Mouse (Mus musculus) left cerebral cortex, adult 9 months (tissue): Measurements from ENCODE around the gene Samd13.

ENCODE experiments used
- DNase-seq, 2 experiments: peaks; one replicate each; pipeline ENCODE4 v3.0.0; 2022; ENCODE audit warnings: low spot score in 2 of 2

Gene Samd13

DNA sequence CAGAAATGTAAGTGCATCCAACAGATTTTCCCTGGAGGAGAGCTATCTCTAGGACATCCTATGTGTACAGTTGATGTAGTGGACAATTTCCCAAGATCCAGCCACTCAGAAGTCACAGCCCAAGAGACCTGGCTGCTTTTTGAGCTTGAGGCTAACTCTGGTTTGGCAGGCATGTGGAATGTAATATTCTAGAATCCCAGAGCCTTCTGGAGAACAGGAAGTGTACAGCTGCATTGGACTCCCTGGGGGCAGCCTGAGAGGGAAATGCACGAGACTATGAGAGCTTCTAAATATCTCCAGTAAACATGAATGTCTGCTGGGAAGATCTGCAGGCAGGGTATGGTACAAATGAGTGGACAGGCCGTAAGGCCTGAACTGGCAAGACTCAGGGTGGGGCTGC lies 14.3 kb downstream of the Samd13 start:
- no peak for DNase-seq

DNA sequence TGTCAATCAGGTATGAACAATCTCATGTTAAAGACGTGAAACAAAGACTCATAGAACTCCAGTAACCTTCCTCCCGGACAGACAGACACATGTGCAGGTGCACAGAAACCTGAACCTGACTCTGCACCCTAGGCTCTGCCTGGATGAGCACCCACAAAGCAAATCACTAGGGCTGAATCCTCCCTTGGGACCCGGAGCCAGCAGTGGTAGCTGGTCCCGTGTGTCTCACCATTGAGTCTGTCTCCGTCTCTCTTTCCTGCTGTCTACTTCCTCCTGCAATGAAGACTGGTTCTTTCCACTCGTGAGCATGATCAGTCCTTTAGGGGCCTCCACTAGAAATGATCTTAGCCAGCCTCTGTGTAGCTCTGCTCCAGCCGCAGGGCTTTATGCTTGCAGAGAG lies 23.5 kb downstream of the Samd13 start:
- DNase-seq, result no peak

DNA sequence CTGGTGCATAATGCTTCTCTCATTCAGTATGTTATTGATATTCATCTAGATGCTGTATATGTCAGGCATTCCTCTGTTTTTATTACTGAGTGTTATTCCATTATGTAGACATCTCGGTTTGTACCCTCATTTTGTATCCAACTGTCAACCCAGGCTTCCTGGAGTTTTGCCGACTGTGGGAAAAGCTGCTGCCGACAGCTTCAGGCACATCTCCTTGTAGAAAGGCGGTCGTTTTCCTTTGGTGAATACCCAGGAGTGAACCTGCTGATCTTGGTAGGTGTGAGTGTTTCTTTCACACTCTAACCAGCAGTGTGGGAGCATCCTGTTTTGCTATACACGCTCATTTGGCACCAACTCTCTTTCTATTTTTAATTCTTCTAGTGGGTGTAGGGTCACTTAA lies 24.4 kb downstream of the Samd13 start:
- no peak for DNase-seq

DNA sequence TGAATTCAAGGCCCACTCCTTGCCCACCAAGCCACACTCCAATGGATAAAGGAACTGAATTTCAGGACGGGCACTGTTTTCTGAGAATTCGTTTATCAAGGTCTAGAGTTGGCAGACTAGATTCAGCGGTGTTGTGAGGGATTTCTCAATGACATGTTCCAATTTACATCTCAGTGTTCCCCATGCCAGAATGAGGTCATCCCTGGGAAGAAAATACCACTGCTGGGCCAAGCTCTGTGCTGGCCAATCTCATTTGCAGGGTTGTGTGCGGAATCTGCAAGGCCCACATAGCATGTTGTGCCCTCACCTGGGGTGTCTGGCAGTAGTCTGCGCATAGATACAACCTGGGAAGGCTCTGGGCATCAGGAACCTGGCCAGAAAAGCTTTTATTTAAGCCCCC lies 26.1 kb downstream of the Samd13 start:
- DNase-seq, result no peak

DNA sequence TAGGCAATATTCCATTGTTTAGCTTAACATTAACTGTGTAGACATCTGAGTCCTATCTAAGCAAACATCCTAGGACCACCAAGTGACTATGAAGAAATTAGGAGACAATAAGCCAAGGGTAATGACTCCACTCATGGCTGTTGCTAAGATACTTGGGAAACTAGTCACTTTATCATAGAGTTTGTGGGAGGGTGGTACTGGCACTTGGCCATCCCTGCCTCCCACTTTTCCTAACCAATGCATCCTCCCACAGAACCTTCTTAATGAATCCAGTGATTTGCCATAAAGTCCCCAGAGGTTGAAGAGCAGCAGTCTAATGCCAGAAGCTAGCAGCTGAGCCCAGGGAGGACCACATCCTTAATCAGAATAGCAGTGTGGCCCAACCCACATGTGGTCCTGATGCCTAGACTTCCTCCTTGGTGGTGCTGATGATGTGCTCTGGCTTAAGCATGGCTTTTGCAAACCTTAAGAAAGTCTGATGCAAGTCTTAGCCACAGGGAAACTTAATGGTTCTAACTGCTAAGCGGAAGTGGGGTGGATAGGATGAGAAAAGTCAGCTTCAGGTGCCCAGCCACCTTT lies 27.2 kb downstream of the Samd13 start:
- DNase-seq, result peak in 1 of 2 experiments; percentile 16

DNA sequence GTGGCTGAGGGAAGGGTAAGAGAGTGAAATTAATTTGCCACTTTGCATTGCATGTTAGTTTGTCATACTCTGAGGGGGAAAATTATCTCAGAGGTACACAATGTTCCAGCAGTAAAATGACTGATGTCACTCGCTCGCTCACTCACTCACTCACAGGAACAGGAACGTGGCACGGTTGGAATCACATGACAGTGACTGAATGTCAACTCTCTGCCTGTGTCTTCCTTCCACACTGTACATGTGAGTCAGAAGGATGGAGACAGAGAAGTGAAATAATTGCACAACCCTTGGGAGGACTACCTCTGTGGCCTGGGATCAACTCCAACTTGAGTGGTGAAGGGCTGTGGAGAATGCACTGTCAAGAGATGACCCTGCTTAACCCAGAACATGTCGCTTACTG lies 28.0 kb downstream of the Samd13 start:
- no peak for DNase-seq

DNA sequence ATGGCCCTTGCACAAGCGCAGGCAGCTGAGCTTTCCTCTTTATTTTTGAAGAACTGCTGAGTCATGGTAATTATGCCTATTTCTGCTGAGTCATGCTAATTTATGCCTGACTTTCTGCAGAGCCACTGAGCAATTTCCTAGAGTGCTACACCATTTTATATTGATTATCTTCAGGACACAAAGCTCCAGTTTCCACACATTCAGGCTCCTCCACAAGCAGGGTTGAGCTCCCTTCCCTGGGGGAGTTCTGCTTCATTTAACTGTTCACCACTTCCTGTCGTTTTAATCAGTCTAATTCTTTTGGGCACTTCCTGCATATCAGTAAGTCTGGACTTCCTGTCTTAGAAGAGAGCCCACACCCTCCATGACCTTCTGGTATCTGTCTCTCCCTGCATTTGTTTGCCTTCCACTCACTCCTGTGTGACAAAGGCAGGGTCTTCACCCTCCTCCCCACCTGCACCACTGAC lies 30.2 kb downstream of the Samd13 start:
- no peak for DNase-seq

DNA sequence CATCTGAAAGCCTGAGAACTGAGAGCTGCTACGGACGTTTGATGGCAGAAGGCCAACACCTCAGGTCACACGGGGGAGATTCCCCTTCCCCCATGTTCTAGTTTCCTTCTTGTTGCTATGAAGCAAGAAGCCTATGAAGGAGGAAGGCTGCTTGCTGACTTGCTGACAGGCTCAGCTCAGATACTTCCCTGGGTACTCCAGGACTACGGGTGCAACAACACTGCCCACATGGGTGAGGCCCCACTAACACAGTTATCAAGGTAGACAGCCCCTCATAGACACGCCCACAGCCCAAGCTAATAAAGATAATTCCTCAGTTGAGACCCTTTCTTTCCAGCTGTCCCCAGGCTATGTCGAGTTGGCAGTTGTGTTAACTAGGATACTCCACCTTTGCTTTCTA lies 31.7 kb downstream of the Samd13 start:
- no peak for DNase-seq

DNA sequence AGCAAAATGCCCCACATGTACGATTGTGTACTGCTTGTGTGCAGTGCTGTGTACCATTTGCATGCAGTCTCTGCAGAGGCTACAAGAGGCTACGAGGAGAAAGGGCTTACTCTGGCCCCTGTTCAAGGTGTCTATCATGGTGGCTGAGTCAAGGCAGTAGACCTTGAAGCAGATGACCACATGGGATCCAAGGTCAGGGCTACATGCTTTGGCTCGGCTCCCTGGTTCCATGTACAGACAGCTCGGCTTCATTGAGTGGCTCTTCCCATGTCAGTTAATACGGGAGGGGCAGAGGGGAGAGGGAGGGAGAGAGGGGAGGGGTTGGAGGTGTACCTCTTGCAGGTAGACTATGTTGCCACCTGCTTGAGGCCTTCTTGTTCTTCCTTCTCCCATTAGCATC lies 33.0 kb downstream of the Samd13 start:
- no peak for DNase-seq

DNA sequence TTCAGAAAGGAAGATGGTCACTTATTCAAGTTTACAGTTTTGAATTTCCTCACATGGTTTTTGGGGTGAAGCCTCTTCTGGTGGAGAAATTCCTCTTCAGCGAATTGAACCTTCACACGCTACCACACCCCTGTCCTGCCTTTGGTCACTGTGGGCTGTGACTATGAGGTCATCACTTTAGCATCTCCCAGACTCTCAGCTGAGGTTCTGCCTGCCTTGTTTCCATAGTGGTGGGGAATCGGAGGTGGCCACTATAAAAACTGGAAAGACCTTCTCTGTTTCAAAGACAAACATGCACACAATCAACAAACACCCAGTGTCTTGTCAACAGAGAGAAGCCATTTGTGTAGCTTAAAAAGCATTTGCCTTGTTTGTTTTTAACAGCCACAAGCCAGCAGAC lies 34.2 kb downstream of the Samd13 start, which contains the start of gene 4930503B20Rik:
Gene 4930503B20Rik (minus strand): TSS at position 101 of the 400 bp plus-strand sequence.
- DNase-seq, result no peak

DNA sequence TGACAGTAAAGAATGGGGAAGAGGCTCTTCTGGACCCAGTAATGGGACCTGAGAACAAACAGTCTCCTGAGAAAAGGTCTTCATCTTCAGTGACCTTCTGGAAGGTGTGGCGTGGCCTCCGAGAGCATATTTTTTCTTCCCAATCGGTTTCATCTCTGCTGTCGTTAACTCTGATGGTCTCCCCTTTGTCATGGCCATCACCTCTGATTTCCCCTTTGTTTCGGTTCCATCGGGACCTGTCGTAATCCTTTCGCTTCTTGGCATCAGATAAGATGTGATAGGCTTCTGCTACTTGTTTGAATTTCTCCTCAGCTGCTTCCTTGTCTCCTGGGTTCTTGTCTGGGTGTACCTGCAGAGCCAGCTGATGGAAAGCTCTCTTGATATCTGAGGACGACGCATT lies 34.7 kb downstream of the Samd13 start:
- no peak for DNase-seq

DNA sequence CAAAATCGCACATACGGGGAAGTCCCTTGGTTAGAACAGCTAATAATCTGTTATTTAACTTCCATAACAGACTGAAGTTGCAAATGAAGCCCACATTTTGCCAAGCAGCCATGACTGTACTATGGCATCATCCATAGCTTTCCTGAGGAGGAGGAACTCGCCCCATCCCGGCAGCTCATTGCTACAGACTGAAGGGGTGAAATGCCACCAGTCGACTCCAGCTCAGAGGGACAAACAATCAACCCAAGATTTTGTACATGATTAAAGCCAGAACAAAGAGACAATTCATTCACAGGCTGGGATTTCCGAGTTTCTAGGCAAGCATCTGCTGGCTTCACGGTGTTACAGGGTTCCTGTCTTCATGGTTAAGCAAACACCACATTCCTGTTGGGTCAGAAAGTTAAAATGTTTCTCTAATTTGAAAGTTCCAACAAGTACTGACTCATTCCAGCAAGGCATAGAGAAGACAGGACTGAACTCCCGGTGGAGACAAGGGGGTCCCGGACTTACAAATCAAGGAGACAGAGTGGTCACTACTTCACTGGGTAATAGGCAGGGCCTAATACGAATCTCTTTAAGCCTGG lies 36.0 kb downstream of the Samd13 start:
- no peak for DNase-seq

DNA sequence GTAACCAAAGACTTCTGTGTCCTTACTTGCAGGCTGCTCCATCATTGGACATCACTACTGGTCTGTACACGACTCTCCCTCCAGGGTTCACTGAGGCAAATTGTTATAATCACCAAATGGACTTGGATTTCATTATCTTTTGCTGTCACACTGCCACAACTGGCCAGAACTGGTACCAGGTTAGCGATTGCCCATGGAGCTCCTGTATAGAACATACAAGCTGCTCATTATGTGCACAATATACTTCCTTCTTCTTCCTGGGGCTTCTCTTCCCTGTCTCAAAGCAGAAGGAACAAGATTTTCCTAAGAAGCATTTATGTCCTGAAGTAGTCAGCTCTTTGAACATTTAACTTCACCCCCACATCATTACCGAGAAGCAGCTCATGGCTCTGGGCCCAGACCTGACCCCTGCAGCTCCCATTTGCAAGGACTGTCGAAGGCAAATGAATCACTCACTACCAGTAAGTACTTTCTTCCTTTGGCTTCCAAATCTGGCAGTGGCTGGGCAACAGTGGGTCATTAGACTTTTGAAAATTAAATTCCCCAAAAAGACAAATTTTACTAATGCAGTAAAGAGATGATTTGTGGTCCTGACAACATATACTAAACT lies 43.5 kb downstream of the Samd13 start:
- DNase-seq, result no peak

DNA sequence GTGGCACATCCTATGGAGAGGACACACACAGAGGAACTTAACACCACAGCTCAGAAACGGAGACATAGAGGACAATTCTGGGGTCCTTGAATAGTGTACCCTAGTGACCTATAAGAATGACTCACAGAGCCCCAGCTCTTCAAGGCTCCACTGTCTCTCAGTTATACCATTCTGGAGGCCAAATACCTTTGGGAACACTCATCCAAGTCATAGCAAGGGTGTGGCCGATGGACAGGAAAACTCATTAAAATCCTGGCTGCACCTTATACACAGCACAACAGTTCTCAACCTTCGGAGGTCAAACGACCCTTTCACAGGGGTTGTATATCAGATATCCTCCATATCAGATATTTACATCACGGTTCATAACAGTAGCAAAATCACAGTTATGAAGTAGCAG lies 52.9 kb downstream of the Samd13 start:
- no peak for DNase-seq

DNA sequence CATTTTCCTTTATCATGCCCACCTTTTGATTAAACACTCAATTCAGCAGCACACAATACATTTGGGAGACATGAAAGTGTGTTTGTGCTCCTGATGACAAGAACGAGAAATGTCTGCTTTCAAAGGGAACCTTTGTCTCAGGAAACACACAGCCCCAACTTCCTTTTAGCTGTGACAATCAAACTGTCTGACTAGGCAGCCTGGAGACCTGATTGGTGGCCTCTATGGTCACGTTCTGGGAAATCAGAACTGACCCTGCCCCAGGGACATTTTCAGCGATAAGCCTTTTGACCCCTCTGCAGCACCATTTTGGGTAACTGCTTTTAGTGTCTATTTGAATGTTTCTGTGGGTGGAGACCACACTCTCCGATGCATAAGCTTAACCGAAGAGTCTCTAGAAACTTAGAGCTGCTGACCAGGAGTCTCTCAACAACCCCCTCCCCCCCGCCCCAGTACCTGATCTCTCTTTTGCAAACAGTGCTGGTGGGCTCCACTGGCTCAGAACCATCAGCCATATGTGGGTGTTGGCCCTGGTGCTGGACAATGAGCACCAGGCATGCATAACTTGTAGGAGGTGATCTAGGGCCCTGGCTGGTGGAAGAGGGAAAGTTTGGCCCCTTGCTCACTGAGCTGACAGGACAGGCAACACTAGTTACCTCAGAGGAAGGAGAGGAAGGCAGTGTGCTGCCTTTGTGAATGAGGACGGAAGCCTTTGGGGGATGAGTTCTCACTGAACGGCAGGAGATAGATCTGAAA lies 57.0 kb downstream of the Samd13 start:
- DNase-seq, result no peak

DNA sequence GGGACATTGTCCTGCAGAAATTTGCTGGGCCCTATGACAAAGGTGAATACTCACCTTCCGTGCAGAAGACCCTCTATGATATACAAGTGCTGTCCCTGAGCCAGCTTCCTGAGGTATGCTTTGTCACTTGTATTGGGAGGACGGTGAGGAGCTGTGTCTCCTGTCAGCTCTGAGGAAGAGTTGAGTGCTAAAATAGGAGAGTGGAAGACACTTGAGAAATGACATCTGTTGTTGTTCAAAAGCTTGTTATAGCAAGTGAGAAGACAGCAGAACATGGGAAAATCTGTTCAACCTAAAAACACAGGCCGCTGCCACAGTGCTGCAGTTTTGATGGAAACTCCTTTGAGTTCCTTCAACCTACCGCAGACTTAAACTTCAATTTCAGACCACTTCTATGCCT lies 59.6 kb downstream of the Samd13 start:
- no peak for DNase-seq

DNA sequence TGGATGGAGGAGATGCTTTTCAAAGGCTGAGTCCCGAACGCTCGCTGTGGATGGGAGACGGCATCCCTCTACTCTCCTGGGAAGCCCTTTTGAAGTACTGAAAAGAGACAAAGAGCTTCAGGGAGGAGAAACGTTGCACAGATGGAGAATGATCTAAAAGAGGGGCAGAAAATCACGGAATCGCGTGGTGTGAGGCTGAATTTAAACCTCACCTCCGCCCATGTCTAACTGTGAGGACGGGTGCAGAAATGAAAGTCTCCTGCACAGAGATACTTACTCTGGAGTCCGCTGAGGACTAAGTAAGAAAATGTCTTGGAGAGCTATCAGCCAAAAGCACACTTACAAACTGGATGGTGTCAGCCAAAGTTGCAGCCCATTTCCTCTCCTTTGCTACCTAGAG lies 63.4 kb downstream of the Samd13 start:
- DNase-seq, result peak in 1 of 2 experiments; percentile 64

DNA sequence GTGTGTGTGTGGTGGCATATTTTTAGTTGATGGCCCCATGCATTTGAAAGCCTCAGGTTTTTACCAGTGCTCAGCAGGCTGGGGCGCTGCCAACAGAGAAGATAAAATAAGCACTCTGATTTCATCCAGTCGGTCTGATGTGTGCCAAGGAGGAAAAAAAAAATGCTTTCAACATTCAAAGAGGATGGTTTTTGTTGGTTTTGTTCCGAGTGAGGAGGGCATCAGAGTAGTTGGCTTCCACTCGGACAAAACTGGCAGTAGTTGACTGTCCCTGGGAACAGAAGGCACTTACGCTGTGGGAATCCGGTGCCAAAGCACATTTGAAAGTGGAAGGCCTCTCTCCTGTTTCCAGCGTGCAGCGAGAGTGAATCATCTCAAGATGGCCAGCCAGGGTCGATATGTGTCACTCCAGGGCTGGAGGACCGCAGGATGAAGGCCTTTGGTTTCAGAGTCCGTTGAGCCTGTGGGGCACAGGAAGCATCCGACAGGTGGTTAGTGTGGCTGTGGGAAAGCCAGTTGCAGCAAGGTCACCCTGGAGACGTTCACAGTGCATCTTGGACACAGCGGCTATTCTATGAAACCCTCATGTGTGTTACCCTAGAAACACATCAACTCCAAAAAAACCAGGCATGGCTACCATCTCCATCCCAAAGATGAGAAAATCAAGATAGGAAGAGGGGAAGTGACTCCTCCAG lies 64.7 kb downstream of the Samd13 start:
- peak; percentile 65 to 91 for DNase-seq

DNA sequence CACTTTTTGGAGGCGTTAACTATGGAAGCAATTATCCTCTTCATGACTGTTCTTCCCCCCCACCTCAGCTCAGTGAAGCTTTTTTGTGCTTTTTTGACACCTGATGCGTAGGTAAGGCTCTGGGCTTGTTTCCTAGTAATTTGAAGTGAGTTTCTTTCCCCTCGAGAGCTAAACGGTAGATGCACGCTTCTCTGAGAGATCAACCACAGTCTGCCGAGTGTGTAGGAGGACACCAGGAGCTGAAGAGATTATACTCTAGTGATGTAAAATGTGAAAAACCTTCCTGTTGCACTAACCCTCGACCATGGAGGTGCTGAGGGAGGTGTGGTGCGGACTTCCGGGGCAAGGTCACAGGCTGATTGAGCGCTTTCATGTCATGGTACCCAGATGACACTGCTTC lies 65.3 kb downstream of the Samd13 start:
- peak; percentile 75 to 77 for DNase-seq

DNA sequence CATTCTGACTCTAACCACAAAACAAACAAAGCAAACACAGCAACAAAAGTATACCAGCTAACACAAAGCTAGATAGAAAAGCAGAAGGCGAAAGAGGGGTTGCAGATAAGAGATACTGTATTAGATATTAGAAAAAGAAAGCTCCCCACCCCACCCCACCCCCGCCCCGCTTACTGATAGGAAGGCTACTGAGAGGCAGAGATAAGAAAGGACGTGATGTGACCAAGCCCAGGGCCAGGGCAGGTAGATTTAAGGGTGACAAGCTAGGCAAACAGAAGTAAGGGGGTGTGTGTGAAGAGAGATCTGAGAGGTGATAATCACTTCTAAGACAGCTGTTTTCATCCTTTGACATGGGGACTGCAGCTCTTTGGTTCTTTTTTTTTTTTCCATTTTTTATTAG lies 67.0 kb downstream of the Samd13 start:
- no peak for DNase-seq

DNA sequence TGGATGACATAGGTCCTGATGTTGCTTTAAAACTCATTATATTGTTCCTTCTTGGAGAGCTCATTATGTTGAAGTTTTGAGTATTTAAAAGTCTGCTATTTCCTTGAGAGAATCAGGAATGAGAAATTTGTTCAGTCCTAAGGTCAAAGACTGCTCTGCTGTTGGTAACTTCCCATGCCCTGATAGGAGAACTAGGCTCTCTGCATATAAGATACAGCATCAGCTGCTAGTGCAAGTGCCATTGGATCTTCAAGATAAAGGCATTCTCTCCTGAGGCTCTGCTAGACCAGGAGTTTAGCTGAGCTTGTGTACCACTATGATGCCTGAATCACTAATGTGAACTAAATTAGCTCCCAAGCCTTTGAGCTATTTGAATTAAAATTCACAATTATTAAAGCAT lies 67.4 kb downstream of the Samd13 start:
- DNase-seq, result no peak
